Mouse (Mus musculus) embryo, embryonic 11.5 days (tissue): ENCODE measurements around the gene Dph2.

Experiments used
- DNase-seq: peaks from one replicate; pipeline ENCODE4 v3.0.0-alpha.2; 2012; ENCODE audit warnings: low read depth, low spot score

Gene Dph2

DNA sequence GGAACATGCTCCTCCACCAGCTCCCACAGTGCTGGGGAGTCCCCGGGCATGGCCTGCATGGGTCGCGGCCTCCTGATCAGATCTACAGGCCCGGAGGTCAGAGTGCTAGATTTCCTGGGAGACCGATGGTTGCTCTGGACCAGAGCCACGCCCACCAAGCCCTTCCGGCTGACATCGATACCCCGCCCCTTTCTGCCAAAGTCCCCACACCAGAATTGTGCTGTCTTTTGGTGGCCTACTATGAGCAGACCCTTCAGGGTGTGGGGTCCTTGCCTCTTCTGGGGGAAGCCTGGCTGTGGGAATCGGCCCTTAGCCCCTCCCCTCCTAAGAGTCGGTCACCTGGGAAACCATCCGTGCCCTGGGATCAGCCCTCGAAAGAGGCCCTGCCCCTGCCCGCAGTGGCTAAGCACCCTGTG is 19.4 kb downstream of the Dph2 start, which contains the start of gene Ccdc24:
TSS of gene Ccdc24 (minus strand) at position 87 of the 416 bp plus-strand sequence.
- DNase-seq: no peak

DNA sequence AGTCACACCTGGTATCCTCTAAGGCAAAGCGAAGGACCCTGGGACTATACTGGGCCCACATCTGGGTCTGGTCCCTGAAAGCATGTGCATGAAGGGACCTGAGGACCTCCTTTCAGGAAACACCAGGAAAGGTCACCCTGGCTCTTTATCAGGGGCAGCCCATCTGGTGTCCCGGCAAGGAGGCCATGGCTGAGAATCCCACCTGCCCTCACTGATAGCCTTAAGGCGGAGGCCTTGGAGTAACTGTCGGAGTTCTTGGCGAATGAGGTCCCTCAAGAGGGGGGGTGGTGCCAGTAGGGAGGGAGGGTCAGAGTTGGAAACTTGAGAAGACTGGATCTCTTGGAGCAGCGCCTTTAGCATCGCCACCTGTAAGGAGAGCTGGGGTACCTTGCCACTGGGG is 20.0 kb downstream of the Dph2 start:
- no peak for DNase-seq

DNA sequence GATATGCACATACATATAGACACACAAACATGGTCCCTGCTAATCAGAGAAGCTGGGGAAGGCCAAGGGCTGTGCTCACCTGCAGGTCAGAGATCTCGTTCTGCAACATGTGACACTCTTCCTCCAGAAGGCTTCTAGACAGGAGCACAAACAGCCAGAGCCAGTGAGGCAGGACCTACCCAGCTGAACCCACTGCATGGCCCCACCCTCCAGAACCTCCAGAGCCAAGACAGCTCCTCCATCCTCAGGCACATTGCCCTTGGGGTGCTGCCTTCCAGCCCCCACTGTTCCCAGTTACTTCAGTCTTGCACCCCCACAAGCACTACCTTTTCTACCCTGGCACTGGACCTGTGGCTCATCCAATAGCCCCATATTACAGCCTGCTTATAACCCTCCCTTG is 21.4 kb downstream of the Dph2 start:
- no peak for DNase-seq

DNA sequence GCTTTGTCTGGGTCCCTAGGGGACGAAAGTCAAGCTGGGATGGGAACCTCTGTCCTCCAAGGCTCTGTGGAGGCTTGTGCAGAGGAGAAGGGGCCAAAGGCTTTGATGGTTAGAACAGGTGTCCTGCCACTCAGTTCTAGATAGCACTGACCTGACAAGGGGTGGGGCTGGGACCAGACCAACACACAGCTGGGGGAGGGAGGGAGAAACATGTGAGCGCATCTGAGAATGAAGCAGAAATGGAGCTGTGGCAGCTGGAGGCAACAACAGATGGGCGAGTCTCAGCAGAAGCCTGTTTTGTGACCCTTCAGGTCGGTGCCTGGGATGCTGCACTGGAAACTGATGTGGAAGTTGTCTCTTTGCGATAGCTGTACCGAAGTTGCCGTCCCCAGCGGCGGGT is 22.5 kb downstream of the Dph2 start:
- DNase-seq: no peak

DNA sequence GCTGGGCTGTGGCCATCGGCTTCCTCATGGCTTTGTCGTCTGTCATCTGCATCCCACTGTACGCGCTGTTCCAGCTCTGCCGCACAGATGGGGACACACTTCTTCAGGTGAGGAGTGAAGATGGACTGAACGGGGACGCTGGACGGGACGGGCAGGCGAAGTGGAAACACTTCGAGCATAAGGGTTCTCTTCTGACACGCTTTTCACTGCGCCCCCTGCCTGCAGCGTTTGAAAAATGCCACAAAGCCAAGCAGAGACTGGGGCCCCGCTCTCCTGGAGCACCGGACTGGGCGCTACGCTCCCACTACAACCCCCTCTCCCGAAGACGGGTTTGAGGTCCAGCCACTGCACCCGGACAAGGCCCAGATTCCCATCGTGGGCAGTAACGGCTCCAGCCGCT is 24.0 kb downstream of the Dph2 start:
- peak; percentile 52 for DNase-seq

DNA sequence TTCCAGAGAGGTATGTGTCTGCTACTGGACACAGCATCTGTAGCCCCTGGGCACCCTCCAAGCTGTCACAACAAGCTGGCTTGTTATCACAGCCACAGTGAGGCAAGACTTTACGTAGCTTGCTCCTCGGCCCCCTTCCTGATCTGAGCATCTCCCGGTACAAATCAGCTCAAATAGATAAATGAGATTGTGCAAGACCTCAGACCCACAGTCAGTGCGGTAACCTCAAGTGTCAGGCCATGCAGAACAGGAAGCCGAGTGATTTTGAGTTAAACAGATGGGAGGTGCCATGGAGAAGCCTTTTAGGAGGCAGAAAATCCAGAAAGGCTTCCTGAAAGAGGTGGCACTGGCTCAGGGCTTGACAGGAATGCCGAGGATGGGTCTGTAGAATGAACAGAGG is 24.8 kb downstream of the Dph2 start:
- DNase-seq: no peak

DNA sequence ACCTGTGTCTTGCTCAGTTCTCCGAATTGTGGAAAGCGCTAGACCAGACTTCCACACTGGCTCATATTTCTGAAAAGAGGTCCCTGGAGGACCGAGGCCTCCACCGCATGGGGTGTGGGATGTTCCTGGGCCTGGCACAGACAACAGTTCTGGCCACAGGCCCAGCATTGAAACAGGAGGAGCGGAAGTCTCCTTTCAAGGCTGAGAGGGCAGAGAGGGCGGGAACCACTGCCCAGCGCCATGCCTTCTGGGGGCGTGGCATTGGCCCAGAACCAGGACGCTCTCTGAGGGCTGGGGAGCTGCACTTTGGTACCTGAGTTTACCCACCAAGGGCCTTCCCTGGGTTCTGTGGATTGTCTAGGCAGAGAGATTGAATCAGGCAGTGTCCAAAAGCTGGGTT is 25.7 kb downstream of the Dph2 start:
- DNase-seq: no peak

DNA sequence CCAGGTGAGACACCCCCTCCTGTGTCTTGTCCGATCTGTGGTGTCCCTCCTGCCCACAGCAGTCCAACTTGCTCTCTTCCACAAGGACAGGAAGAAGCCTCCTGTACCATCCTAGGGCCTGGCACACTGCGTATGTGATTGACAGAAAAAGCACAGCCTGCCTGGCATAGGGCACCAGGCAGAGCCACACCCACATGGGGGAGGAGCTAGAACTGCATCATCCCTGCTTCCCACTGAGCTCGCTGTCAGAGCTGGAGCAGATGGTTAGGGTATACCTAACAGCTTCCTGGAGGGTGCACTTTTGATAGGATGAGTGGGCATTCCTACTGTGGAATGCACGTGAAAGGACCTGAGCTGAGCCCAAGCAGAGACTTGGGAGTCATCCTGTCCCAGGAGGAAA is 29.0 kb downstream of the Dph2 start:
- no peak for DNase-seq

DNA sequence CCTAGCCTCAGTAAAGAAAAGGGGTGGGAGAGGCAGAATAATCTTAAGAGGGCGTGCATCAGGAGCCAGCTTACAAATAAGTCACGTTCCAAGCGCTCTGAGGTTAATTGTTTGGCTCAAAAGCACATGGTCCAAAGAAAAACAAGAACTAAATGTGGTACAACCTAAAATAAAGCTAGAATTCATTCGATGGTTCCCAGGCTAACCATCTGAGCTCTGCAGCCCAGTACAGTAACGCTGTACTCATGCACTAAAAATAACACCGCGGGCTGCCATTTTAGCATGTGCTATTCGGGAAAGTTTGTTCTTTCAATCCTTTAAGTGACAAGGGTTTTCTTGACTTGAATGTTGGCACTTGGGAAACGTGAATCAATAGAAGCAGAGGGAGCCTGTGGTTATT is 31.3 kb downstream of the Dph2 start:
- no peak for DNase-seq

DNA sequence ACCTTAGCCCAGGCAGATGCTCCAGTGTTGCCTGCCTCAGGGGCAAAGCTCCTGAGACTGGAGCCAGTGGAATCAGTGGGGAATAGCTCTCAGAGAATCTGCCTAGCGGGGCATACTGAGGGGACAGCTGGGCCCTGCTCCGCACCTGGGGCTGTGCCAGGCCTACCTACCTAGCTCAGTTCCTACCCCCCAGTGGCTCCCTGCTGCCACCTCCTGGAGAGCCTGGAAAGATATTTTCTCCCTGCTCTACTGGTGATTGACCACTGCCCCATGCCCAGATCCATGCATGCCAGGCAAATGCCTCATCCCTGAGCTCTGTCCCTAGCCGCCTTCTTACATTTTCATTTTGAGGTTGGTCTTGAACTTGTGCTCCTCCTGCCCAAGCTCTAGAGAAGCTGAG is 33.0 kb downstream of the Dph2 start:
- no peak for DNase-seq

DNA sequence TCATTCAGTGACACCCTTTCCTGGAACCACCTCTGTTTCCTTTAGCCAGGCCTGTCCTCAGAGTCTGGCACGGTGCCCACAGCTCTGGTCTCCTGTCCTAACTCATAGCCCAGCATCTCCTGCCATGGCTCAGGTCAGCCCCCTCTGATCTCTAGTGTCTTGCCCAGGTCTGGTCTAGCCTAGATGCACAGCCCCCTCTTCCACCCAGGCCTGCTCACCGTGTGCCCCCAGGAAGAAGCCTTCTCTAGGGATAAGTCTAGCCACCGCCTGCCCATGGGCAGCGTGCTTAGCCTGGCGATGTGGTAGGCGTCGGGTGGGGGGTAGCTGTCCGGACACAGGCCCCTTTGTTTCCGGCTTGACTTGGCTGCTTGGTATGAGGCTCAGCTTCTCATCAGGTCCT is 36.7 kb downstream of the Dph2 start:
- DNase-seq: no peak

DNA sequence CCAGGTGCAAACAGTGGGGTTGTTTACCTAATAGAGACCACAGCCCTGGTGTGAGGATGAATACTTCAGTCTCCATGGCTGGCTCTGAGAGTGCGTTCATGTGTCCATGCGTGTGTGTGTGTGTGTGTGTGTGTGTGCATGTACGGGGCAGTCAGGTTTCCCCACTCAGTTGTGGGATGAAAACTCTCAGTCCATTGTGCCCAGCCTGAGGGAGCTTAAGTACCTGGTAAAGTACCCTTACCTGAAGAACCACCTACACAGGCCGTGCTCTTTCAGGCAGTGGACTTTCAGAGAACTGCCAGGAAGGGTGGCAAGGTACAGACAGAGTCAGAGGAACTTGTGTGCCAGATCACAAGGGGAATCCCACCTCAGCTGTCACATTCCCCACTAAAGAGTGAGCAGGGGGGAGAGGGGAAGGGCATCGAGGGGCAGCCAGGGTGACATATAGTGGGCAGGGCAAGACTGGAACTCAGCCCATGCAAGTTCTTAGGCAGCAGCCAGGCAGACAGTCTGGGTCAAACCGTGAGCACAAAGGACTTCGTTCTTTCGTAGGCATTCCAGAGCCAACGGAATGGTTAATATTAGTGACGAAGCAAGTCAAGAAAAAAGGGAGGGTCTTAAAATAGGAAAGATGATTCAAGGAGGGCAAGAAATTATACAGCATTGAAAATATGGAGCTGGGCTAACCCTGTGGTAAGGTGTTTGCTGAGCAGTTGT is 39.5 kb downstream of the Dph2 start:
- DNase-seq: no peak

DNA sequence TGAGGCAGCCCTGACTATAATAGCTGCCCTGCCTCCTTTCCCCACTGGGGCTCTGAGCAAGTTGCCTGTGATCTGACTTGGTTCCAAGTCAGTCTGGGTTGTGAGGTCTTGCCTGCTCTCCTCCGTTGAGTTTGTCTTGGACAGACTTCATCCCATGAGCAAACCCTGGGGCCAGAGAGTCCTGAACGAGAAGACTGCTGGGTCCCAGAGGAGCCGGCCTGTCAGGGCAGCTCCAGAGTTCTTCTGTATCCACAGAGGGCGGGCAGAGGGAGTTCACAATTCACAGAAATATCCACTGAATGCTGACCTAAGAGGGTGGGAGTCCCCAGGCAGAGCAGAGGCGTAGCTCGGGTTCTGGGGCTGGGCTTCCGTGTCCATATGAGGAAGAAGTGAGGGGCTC is 41.0 kb downstream of the Dph2 start:
- DNase-seq: no peak

DNA sequence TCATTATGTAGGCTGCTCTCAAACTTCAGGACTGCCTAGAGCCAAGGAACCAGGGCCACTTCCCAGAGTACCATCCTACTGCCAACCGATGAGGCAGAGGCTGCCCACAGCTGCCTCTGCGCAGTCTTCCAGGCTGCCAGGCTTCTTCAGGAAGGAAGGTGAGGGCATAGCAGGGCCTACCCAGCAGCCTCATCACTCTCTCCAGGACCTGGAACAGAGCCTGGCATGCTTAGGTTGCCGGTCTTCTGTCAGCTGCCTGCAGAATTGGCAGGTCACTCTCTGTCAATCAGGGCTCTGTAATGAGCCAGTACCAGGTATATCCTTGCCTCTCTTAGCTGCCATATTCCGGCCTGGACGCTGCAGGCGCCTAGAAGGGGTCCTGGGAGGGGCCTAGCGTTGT is 41.7 kb downstream of the Dph2 start:
- no peak for DNase-seq

DNA sequence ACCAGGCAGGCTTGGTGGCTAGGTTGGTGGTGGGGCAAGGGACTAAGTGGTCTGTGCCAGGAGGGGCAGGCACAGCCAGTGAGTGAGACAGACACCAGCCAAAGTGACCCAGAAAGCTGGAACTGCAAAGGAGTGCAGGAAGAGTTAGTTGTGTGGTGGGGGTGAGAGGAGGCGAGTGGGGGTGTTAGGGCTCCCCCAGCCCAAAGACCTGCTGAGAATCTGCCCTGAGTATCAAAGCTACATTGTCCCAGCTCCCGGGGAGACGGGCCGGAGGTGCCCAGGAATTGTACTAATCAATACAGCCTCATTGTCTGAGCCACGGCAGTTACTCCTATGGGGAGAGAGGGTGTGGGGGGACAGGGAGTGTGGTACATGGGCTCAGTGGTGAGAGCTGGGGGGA is 42.3 kb downstream of the Dph2 start:
- DNase-seq: no peak

DNA sequence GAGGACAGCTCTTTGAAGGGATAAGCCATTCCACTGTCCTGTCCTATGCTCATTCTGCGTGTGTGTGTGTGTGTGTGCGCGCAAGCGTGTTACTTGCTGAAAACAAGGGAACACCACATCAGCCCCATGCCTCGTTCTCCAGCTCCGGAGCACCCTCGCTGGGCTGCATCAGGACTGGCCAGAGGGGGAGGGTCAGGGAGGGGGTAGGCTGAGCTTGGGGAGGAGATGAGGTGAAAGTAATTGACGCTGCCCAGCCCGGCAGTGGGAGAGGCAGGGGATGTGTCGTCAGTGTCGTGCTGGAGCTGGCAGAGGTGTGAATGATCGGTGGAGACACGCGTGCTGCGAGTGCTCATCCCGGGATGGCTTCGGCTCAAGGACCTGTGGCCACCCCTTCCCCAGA is 42.8 kb downstream of the Dph2 start:
- DNase-seq: no peak

DNA sequence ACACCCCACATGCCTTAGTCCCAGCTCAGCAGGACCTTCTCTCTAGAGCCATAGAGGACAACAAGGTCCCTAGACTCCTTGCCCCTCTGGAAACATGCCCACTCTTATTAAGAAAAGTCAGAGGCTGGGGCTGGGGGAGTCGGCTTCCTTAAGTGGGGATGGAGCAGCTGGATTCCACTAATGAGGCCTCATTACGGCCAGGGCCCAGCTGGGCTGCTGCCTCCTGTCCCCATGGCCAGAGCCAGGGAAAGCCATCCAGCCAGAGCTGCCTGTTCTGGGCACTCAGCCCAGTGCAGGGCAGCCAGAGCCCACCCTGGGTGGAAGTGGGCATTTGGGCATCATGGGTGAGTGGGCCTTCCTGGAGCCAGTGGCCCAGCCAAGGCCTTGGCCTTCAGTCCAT is 44.8 kb downstream of the Dph2 start:
- no peak for DNase-seq

DNA sequence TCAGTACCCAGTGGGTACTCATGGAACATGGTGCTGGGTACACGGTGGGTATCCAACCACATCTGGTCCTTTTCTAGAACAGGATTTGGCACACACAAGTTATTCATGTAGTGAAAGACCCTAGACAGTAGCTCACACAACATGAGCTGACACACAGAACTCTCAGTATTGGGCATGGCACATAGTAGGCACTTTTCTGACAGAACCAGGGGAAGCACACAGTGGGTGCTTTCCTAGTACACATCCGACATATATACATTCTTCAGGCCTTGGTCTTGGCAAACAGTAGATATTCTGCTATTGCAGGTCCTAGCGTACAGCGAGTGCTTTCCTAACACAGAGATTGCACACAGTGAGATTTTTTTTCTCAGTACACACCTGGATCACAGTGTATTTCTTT is 45.6 kb downstream of the Dph2 start:
- no peak for DNase-seq

DNA sequence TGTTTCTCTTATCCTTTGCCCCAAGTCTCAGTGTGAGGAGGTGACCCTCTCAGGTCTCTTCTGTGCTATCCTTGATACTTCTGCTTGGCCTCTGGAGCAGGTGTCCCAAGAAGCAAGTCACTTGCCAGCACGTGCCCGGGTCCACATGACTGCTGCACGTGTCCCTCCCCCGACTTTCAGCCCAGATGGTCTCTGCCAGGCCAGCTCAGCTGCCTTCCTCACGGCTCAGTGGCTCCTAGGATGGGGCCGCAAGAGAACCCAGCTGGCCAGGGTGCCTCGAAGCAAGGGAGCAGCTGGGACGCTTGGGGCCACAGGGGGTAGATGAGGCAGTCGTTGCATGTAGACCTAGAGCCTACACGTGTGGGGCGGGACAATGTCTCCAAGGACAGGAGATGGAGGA is 46.5 kb downstream of the Dph2 start:
- no peak for DNase-seq

DNA sequence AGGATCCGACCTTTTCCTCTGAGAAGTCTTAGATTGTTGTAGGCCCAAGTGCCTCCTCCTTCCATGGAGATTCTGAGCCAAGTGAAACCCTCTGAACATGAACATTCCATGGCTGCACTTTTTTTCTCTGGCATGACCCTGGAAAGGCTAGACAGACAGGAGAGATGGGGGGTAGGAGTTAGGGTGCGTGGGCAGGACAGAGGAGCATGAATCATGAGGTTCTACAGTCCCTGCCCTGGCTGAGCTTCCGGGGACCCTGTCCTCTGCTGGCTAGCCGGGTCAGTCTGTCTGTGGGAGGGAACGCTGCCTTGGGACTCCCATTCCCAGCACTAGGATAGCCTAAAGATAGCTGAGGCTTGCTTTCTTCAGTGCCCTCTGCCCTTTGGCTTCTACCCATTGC is 47.4 kb downstream of the Dph2 start:
- DNase-seq: no peak

DNA sequence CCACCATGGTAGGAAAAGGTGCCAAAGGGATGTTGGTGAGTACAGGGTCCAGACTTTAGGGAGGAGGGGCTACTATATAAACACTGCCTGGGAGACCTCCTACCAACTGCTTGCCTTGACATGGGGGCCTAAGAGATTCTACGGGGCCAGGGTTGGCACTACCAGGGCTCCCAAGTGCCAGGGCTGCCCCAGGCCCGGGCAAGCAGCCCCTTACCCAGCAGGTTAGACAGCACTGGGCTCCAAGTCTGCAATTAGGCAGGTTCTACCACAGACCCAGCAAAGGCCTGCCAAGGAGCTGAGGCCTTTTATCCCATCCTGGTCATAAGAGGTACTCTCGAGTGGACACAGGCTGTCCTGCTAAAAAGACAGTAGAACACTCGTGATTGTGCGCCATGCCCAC is 48.7 kb downstream of the Dph2 start:
- DNase-seq: no peak

DNA sequence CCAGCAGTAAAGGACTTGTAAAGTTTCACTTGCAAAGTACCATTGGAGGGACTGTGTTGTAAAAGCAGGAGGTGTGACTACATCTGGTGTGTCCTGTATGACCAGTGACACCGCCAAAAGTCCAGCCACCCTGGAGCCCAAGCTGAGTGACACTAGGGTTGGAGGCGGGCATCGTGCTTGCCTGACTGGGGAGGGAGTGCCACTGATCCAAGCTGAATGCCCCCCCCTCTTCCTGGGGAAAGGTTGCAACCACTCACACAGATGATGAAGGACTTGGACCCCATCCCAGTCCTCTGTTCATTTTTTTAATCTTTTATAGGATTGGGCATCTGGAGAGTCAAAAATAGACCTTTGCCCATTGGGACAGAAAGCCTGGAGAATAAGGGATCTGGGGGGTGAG is 50.3 kb downstream of the Dph2 start:
- DNase-seq: no peak

DNA sequence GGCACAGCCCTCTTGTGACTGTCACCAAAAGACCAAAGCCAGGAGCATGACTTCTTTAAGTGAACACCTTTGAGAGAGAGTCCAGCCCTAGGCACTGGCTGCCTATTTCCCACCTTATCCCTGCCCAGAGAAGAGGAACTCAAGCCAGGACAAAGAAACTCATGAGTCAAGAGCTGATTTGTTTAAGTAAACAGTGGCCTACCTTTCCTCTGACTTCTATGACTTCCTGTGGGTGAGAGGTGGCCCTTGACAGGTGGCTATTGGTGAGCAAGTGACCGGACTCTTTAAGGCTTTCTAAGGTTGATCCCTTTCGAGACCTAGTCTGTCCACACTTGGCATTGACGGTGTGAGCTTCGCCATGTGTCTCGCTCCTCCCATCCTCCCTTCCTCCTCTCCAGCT is 51.0 kb downstream of the Dph2 start:
- no peak for DNase-seq

DNA sequence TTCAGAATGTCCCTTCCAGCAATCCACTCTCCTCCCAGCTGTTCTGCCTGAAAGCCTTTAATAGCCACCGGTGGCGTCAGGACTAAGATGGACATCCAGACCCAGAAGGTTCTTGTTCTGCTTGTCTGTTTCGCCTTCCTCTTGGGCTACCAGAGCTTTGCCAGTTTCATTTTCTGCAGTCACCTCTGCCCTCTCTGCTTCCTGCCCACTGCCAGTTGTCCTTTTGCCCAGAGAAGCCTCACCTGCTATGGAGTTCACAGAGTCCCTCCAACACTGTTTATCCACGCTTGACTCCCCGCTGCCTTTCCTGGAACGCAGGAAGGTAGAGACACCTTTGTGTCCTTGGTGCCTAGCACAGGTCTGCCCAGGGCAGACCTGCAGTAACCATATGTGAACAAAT is 52.5 kb downstream of the Dph2 start:
- no peak for DNase-seq
